Comparison of ENCODE assay signal across 11 mouse cellular contexts in genomic region chr8:3219266-3219665, GRCm38 (mm10).
"Had no signal": no experiment of that assay in that cellular context is flagged by ENCODE, and none has a peak within 500 bp of the region (broad histone marks: within the 10 kb centered on the region; RNA-seq: fewer than 3 reads in every experiment).

No protein-coding gene starts in this region.

- H3K4me2 ChIP-seq: limb, embryonic 13.5 days had no signal

- ATAC-seq: intestine, postnatal 0 days; midbrain, embryonic 13.5 days had no signal

- H3K4me3 ChIP-seq: limb, embryonic 13.5 days had no signal

- H3K9me3 ChIP-seq: limb, embryonic 13.5 days; lung, embryonic 15.5 days; midbrain, embryonic 13.5 days; neural tube, embryonic 15.5 days had no signal

- H3K9ac ChIP-seq: limb, embryonic 13.5 days; liver, embryonic 14.5 days; lung, embryonic 15.5 days; midbrain, embryonic 13.5 days; neural tube, embryonic 15.5 days had no signal

- DNase-seq: kidney, postnatal 25 days; layer of hippocampus, postnatal 36 days; right cerebral cortex, adult 18-20 months; right cerebral cortex, postnatal 25 days had no signal

- H3K27me3 ChIP-seq: limb, embryonic 13.5 days; lung, embryonic 15.5 days; midbrain, embryonic 13.5 days; neural tube, embryonic 15.5 days had no signal

- H3K36me3 ChIP-seq: limb, embryonic 13.5 days; lung, embryonic 15.5 days; midbrain, embryonic 13.5 days; neural tube, embryonic 15.5 days had no signal

- H3K27ac ChIP-seq: limb, embryonic 13.5 days; liver, embryonic 14.5 days; stomach, postnatal 0 days had no signal
